Mouse (Mus musculus): ENCODE measurements around the gene Lyst.

DNA sequence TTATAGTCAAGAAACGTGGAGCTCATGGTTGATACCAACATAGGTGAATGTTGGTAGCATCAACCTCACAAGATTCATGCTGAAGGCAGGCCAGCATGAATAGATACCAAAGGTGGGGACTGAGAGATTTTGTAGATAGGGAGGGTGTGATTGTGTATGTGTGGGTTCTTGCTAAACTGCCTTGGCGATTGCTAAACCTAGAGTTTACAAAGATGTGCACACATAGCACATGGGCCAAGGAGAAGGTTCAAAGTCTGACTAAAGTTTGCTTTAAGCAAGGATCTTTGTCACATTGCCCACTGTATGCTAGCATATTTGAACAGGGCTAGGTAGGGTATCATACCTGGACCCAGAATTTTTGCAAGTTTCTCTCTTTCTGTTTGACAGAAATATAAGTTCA, 1.2 kb upstream of the Lyst start:
- TF ChIP-seq MYC (IDR thresholded peaks at IDR 0.05; ENCODE audit: low read depth, low read length) (no peak), MAX (IDR thresholded peaks at IDR 0.05; ENCODE audit: low read length) (no peak), ETS1 (IDR thresholded peaks at IDR 0.05; ENCODE audit: low read depth, low read length) (no peak), EP300 (IDR thresholded peaks at IDR 0.05; ENCODE audit: low read depth in 1 of 2, low read length in 2 of 2) (no peak), CTCF (IDR thresholded peaks at IDR 0.05 in 2 of 3, conservative IDR thresholded peaks at IDR 0.05 in 1 of 3; ENCODE audit: control insufficient read depth in 1 of 3, insufficient read depth in 1 of 3, low read depth in 2 of 3, low read length in 3 of 3, poor library complexity in 1 of 3, severe bottlenecking in 1 of 3) (no peak), ZKSCAN1 (IDR thresholded peaks at IDR 0.05; ENCODE audit: low read depth, low read length) (no peak), JUND (IDR thresholded peaks at IDR 0.05; ENCODE audit: low read depth, low read length) (no peak), CHD2 (IDR thresholded peaks at IDR 0.05; ENCODE audit: low read length) (no peak), UBTF (IDR thresholded peaks at IDR 0.05; ENCODE audit: borderline replicate concordance, insufficient read depth, low read depth, low read length) (no peak), RAD21 (IDR thresholded peaks at IDR 0.05; ENCODE audit: low read depth, low read length) (no peak), MEF2A (IDR thresholded peaks at IDR 0.05; ENCODE audit: extremely low read depth, insufficient replicate concordance, low read depth, low read length, poor library complexity, severe bottlenecking) (no peak), POLR2A (IDR thresholded peaks at IDR 0.05; ENCODE audit: control insufficient read depth in 1 of 2, insufficient read depth in 1 of 2, low read depth in 1 of 2, low read length in 2 of 2, poor library complexity in 1 of 2) (no peak), RCOR1 (IDR thresholded peaks at IDR 0.05; ENCODE audit: low read depth, low read length) (no peak)
